Mouse (Mus musculus) c-Kit-positive CD71-positive TER-119-positive erythroid progenitor cells, embryonic 14.5 days (primary cell): ENCODE results near the gene Trappc3.
"Not testable (repeated sequence)": the region's sequence is repeated elsewhere in the genome, so short reads cannot be mapped to it uniquely, and the experiment has no call there.

Experiments used
- DNase-seq: peaks from one replicate; pipeline ENCODE4 v3.0.0-alpha.2; 2013; ENCODE audit warnings: low spot score

The Trappc3 gene

GRCm38 (mm10) chr4:126262119-126262807 lies at the start of gene Trappc3:
Gene Trappc3 (plus strand): TSS chr4:126262325.
- DNase-seq = peak; percentile 96

DNA sequence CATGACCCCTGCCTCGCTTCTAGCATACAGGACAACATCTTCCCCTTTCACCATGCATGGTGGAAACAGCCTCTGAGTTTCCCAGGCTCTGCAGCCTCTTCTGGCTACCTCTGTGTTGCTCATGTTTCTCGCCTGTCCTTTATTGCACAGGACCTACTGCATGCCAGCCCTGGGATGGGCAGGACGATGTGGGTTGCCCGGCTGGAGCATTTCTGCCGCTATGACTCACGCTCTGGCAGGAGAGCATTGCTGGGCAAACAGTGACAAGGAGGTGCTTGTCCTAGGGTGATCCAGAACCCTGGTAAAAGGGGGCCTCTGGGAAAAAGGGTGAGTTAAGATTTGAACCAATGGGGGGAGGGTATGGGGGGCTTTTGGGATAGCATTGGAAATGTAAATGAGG lies 44.4 kb upstream of the Trappc3 start:
- no peak for DNase-seq

GRCm38 (mm10) chr4:126219540-126219939 lies 42.6 kb upstream of the Trappc3 start:
- not testable (repeated sequence) for DNase-seq

DNA sequence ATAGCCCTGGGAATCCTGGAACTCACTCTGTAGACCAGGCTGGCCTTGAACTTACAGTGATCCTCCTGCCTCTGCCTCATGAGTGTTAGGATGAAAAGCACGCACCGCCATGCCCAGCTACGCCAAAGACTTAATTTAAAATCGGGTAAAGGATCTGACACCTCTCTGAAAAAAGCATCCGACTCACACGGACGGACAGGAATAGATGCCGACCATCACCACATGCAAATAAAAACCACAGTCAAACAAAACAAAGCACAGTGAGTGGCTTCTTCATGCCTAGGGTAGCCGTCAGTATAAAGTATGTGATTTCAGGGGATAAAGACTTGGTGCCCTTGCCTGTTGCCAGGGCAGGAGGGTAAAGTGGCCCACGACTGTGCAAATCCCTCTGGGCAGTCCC lies 42.1 kb upstream of the Trappc3 start:
- DNase-seq = no peak

DNA sequence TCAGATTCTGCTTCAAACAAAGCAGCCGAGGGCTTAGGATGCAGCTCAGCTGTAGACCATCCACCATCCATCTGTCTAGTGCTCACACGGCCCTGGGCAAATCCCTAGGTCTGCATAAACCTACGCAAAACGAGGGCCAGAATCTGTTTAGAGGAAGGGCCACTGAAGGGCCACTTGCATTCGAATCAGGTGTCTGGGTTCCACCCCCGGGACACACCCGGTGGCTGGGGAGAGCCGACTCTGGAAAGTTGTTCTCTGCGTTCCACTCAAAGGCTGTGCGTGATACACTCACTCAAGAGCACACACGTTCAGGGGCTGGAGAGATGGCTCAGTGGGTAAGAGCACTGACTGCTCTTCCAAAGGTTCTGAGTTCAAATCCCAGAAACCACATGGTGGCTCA lies 39.5 kb upstream of the Trappc3 start:
- DNase-seq = no peak

DNA sequence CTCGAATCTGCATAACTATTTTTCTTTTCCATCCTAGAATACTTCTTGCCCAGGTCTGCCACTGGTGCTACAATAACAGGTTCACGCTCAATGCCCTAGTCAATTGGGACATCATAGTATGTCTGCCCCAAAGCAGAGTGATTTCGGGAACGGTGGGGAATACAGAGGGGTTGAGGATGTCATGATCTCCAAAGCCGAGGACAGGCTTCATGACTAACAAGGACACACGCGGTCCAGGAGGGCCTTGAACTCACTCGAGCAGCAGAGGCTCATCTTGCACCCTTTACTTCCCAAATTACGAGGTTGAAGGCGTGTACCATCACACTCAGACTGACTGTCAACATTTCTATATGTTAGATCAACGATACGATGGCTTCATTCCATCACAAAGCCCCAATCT lies 35.5 kb upstream of the Trappc3 start:
- no peak for DNase-seq

DNA sequence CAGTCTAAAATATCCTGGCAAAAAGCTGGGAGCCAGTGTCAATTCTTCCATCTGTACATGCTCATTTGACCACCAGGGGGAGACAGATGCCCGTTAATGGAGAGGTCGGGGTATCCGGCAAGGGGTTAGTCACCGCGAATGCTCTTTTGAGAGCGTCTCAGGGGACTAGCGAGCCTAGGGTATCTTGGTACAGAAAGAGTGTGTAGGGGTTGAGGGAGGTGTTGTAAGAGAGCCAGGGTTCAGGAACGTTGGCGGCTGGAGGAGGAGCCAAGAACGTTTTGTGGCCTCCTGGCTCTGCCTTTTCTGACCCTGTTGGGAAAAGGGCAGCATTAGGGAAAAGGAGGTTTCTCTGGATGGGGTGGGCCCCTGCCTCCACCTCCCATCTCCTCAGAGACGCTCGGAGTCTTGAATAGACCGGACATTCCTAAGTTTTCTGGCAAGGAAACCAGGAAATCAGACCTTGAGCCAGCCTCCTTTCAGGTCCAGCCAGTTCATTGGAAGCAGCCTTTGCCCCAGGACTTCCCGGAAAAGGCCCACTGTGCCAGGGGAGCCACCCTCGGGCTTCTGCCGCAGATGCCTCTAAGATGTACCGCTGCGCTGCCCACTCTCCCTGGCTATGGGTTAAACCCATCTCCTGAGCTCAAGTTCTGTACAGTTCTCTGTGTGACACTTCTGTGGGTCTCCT lies 34.9 kb upstream of the Trappc3 start:
- DNase-seq = peak; percentile 73

GRCm38 (mm10) chr4:126228144-126228543 lies 34.0 kb upstream of the Trappc3 start:
- no peak for DNase-seq

DNA sequence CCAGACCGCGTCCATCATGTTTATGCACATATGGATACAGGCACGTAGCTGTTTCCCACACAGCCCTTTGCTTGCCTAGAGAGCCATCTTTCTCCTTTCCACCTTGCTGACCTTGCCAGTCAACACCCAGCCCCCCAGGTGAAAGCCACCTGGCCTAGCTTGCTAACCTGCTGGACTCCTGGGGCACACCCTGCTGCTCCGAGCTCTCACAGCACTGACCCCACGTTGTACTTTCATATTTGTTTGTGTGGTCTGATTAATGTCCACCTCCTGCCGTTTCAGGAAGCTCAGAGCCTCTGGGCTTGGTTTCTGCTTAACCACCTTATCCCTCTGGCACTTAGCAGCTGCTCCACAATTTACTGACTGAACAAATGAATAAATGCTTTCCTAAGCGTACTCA lies 32.2 kb upstream of the Trappc3 start:
- DNase-seq = no peak

- DNase-seq = no peak
Observed at GRCm38 (mm10) chr4:126233676-126234308, 28.3 kb upstream of the Trappc3 start.

- DNase-seq = no peak
Observed at GRCm38 (mm10) chr4:126234496-126235175, 27.5 kb upstream of the Trappc3 start.

GRCm38 (mm10) chr4:126235191-126235590 lies 26.9 kb upstream of the Trappc3 start:
- no peak for DNase-seq

DNA sequence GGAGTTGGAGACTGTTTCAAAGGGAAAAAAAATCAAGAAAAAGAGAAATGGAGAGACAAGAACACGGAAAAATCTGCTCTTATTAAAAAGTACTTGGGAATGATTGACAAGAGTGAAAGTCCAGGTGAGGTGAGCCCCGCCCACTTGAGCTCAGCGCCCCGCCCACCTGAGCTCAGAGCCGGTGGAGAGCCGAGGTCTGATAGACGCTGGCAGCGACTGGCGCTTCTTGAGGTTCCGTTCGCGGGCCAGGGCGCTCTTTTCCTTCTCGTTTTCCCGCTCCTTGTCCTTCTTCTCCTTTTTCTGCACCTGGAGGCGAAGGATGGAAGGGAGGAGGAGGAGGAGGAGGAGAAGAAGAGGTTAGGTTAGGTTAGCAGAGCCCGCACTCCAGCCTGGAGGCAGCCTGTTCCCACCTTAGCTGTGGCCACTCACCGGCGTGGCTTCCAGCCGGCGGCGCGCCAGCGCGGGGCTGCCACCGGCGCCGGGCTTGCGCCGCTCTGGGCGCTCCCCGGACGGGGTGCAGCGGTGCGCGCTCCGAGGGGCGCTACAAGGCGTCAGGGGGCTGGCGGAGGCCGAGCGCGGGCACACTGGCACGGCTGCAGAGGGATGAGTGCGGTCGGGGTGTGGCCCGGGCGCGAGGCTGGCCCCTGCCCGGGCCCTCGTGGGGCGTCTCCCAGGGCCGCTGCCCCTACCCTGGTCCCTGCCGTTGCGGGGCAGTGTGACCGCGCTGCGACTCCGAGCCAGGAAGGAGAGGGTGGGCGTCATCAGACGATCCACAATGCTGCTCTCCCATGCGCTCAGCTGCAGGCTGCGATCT lies 25.5 kb upstream of the Trappc3 start:
- no peak for DNase-seq

DNA sequence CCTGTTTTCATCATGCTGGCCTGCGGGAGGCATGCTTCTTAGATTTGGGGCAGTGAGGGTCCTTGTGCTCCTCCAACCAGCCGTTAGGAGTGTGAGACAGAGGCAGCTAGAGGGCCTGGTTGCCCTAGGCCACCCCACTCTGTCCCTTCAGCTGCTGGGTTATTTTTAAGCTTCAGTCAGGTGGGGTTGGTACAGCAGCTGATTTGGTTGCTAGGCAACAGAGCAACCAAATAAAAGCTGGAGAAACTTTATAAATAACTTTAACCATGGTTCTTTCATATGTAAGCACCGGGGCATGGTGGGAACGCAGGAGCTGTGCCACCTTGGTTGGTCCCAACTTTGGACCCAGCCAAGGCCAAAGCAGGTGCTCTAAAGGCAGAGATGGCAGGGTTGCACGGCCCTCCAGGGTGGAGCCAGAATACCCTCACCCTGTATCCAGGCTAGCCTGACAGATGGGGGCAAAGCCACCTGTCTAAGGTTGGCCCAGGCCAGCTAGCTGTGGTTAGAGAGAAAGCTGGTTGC lies 24.3 kb upstream of the Trappc3 start:
- DNase-seq = no peak

DNA sequence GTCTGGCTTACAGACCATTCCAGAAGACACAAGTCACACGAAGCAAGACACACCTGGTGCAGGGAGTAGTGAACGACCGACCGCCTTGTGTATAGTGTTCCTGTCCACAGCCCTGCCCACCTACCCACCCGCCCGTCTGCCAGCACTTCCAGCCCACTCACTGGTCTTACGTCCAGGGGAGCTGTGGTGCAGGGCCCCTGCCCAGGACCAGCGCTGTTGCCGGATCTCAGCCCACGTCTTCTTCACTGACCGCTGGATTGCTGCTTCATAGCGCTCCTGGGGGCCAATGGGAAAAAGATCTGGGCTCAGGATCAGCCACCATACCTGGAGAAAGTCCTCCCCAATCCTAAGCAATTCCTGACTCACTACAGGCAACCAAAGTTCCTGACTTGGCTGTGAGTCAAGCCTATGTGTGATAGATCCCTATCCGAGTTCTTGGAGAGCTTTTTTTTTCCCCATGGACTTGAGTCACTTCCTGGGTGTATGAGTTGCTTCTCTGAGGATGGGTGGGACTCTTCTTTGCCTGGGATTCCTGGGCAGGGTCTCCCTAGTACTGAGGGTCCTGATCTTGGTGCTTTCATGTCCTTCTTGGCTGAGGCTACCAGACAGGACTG lies 22.2 kb upstream of the Trappc3 start:
- DNase-seq = no peak

GRCm38 (mm10) chr4:126241956-126242355 lies 20.2 kb upstream of the Trappc3 start:
- no peak for DNase-seq

GRCm38 (mm10) chr4:126242510-126242909 lies 19.6 kb upstream of the Trappc3 start:
- no peak for DNase-seq

GRCm38 (mm10) chr4:126246202-126246889 lies 15.8 kb upstream of the Trappc3 start:
- no peak for DNase-seq

GRCm38 (mm10) chr4:126248261-126248868 lies 13.8 kb upstream of the Trappc3 start:
- no peak for DNase-seq

- DNase-seq = no peak
Observed at GRCm38 (mm10) chr4:126250659-126251058, 11.5 kb upstream of the Trappc3 start.
